Mouse (Mus musculus) liver, postnatal 0 days (tissue): ENCODE data around the gene Hils1.

Source experiments
- CTCF ChIP-seq: sonication (generic); IDR thresholded peaks from 2 replicates; pipeline ENCODE4 v1.5.1; 2016; ENCODE audit warnings: antibody characterized with exemption, low read depth
- EP300 ChIP-seq: IDR thresholded peaks from 2 replicates; pipeline ENCODE4 v1.6.1; 2016; ENCODE audit warnings: antibody characterized with exemption, low read depth, mild to moderate bottlenecking

DNA sequence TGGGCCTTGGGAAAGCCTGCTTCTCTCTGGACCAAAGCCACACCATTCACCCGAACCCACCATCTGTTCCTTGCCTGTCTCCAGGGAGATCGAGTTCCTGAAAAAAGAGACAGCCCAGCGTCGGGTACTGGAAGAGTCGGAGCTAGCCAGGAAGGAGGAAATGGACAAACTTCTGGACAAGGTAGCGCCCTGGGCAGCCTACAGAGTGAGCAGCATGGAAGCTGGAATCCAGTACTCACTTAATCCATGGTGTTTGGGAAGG lies 37.5 kb downstream of the Hils1 start:
- no peak for TF ChIP-seq CTCF
- no peak for TF ChIP-seq EP300
